Mouse (Mus musculus) left cerebral cortex, postnatal 14 days (tissue): ENCODE results near the gene Med15. TPM values are rescaled to one million over a fixed set of nuclear protein-coding genes. Genes with fewer than 3 reads are reported as not detected.

Experiments
- DNase-seq, 2 experiments: peaks; one replicate each; pipeline ENCODE4 v3.0.0; 2021 to 2022; ENCODE audit warnings: low spot score in 2 of 2, mixed read lengths in 1 of 2
- intact Hi-C: fragments of 180-260 bp; cut with DNase I; formaldehyde crosslinking; loops from one replicate; pipeline ENCODE4 v1.15.1; 2025
- total RNA-seq, 2 experiments: library from RNA; stranded (reverse); gene quantifications; 2 replicates each; pipeline ENCODE4 v1.2.3; 2021

Gene Med15
- total RNA-seq, 2 experiments from 2014 or later: 68.9 to 70.1 TPM

DNA sequence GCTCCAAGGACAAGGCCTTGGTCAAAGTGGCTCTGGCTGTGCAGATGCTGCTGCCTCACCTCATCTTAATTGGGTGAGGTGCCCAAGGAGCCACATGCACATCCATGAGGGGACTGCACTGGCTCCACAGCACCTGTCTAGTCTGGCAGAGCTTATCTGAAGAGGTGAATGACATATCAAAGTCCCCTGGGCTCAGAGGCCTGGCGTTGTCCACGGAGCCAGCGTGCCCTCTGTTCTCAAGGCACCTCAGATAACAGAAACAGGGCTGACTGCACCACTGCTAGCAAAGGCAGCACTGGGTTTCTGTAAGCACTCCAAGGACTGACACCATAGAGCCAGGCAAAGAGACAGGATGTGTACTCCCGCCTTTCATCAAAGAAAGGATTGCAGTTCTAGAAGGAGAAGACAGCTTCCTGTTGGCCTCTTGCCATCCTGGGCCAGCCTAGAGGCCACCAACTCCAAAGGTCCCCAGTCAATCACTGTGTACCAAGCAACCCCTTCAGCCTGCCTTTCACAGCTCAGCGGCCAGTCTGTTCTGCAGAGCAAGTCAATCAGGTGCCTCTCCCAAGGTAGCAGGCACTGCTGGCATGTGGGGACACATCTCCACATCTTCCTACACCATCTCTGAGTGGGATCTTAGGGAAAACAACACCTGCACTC is 76.3 kb downstream of the Med15 start:
- intact Hi-C loops: no loop called here
- no peak for DNase-seq

DNA sequence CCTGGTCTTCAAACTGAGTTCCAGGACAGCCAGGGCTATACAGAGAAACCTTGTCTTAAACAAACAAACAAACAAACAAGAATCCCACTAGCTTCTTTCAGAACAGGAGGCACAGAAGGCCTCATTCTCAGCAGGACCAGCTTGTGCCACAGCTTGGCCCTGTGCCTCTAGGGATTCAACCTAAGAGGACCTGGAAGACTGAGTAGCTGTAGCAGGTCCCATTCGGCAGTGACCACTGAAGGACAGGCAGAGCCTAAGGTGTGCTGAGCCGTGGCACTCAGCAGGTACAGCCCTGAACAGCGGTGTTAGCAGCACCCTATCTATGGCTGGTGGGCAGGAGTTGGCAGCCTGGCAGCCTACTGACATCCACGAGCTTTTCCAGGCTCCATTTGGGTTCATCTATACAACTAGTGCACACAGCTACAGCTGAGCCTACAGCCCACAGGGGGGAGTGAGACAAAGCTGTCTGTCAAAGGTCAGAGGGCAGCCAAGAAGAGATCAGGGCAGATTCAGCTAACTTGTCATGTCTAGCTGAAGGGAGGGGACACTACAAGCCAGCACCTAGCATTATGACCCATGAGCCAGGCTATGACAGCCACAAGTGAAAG is 78.4 kb downstream of the Med15 start:
- DNase-seq: no peak
- intact Hi-C loops: no loop called here

DNA sequence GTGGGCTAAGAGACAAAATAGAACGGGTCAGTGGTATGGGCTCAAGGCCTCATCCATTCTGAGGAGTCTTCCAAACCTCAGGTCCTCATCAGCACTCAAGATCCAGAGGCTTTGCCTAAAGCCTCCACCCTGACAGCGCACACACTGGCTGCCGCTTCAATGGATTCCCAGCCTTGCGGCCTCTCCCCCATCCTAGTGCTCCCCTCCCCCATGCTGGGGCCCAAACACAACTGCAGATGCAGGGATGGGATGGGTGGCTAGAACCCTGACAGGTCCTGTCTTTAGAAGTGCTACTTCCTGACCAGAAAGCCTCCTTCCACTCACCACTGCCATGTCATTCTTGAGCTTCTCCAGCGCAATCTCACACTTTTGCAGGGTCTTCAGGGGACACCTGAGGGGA is 79.1 kb downstream of the Med15 start:
- DNase-seq: no peak
- intact Hi-C loops: no loop called here

DNA sequence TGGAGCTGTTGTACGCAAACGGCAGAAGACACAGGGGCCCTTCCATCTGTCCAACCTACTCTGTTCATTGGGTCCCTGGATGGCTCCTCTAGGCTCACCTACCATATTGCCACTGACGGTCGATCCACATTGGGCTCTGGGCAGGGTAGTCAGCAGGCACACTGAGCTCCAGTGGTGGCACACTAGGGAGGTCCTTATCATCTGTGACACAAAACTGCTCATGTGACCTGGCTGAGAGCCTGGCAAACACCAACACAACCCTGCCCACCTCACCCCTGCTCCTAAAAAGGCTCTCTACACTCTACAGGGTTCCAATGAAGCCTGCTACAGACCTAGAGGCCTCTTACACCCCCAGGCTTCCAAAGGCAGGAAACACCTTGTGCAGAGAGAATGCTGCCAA is 80.1 kb downstream of the Med15 start:
- intact Hi-C loops: no loop called here

DNA sequence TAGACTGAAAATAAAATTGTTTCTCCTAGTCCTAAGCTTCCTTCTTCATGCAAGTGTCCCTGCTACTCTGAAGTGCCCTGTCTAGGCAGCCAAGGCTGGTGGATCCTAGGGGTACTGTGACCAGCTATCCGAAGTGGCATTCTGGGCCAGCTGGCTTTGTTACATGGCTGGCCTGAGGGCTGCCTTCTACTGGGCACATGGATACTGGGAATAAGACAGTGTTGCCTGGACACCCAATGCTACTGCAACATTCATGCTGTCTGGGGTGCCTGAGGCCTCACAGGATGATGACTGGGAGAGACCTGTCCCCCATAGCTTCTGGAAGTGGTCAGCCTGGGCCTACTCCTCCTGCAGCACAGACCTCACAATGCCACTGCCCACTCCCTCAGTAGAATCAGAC is 82.0 kb downstream of the Med15 start:
- intact Hi-C loops: no loop called here
- no peak for DNase-seq

More for the DNA sequence above, 80.1 kb downstream of the Med15 start:
- DNase-seq: no peak

DNA sequence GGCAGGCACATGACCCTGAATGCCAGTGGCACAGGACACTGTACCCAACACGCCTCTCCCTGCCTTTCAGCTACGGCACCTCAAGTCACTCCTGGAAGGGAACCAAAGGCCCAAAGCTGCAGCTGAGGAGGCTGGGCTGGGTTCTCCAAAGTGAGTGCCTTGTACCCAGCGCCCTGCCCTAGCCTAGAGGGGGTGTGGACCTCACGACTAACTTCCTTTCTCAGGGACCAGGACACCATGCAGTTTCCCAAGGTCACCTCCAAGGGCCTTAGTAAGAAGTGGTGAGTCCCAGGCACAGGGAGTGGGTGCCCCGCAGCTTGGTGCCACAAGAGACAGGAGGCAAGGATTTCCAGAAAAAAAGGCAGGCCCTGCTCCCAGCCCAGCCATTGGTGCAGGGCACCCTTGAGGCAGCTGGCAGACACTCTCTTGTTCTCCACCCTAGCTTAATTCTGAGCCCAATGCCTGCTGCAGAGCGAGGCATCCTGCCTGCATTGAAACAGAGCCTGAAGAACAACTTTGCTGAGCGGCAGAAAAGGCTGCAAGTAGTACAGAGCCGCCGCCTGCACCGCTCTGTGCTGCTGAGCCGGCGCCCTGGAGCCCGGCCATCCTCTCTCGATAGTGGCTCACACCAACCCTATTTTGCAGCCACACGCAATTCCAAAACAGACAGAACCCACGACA is 82.6 kb downstream of the Med15 start:
- intact Hi-C loops: no loop called here
- DNase-seq: peak in 1 of 2 experiments; percentile 44

DNA sequence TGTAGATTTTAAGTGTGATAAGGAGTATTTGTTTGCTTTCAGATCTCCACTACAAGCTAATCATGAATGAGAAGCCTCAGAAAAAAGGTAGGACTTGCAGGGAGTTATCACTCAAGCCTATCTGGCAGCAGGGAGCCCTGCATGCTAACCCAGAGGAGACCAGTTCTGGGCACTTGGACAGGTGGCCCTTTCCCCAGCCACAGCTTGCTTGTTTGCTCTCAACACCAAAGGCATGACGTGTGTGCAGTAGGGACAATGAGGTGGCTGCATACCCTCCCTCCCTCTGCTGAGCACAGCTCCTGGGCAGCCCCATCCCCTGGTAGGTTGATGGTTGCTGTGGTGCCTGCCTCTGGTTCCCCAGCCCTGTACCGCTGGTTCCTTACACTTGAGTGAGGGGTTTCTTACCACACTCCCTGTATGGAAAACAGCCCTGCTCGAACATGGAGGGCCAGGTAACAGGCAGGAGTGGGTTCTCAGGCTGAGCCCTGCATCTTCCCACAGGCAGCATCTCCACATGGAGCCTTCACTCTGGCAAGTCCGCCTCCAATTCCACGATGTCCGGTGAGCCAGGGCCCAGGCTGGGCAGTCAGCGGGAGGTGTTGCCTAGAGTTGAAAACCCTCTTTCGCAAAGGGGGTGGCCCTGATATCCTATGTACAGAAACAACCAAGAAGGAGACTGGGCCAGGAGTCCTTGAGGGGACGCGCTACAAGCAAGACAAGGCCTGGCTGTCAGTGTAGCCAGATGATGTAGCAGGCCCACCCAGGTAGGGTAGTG is 84.9 kb downstream of the Med15 start:
- no peak for DNase-seq
- intact Hi-C loops: no loop called here

DNA sequence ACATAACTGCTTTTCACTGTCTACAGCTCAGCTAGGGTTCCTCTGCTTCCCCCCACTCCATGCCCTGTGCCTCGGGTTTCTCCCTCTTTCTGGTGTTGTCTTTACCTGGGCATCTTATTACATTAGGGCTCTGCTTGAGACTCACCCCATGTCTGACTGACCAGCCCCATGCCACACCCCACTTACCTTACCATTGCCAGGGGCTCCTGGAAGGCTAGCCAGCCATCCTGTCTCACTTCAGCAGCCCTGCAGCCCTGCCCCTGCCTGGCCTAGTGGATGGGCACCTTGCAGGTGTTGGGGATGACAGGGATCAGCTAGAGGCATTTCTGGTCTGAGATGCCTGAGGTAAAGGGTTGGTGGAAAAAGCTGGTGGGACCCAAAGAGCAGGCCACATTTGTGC is 85.5 kb downstream of the Med15 start:
- no peak for DNase-seq
- intact Hi-C loops: no loop called here

DNA sequence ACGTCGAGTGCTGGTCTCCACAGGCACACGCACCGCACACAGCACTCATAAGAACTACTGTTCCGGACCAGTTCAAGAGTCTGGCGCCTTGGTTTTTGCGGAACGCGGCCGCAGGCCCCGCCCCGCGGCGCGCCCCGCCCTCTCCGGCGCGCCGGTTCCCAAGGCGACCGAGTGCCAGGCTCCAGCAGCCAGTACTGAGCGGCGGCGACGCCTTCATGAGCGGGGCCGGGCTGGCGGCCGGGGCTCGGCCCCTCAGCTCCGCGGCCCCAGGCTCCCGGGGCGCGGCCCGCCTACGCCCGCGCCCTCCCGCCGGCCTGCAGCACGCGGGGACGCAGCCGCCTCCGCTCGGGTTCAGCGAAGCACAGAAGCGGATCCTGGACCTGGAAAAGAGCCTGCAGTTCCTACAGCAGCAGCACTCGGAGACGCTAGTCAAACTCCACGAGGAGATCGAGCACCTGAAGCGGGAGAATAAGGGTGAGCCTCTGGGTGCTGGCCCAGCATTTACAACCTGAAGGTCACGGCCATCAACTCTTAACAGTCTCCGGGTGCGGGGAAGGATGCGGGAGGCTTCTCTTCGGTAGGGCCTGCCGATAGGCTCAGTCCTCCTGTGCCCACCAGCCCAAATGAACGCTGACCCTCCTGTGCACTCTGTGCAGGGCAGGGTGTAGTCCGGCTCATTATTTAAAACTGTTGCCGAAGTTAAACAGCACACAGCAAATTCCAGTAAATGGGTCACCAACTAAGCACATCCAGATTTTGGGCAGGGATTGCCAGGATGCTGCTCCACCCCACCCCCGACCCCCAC is 86.2 kb downstream of the Med15 start, which contains the start of gene Ccdc74a:
Ccdc74a (plus strand) TSS at position 161 of the 805 bp plus-strand sequence.
- peak; percentile 73 to 78 for DNase-seq
- intact Hi-C loops: no loop called here

DNA sequence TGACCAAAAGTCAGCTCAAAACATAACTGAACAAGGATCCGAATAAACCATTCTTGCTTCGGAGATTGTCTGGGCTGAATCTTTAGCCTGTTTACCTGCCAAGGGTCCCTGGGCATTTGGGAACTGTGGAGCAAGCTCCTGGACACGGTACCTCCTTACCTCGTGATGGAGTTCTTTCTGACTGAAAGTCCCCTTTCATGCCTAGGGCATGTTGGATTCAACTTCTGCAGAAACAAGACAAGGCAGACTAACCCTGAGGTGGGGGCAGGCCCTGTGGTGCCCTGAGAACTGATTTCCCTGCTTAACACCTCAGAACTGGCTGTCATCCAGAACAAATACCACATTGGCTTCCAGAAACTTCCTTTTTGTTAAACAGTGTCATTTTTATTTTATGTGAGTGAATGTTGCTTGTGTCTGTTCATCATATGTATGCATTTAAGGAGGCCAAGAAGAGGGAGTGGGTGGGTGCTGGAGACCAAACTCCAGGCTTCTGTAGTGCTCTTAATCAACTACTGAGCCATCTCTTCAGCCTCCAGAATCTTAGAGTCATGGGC is 89.2 kb downstream of the Med15 start:
- intact Hi-C loops: no loop called here
- DNase-seq: no peak

DNA sequence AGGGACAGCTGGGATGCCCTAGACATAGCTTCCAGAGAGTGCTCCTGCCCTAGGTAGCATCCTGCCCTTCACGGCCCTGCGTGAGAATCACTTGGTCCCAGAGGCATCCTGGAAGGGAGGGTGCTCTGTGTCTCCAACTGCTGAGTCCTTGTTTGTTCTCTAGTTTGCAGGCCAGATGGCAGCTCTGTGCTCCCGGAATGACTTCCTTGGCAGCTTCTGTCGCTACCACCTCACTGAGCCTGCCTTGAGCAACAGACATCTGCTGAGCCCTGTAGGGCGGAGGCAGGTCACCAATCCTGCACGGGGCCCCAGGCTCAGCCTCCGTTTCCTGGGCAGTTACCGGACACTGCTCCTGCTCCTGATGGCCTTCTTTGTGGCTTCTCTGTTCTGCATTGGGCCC is 90.4 kb downstream of the Med15 start:
- no peak for DNase-seq

DNA sequence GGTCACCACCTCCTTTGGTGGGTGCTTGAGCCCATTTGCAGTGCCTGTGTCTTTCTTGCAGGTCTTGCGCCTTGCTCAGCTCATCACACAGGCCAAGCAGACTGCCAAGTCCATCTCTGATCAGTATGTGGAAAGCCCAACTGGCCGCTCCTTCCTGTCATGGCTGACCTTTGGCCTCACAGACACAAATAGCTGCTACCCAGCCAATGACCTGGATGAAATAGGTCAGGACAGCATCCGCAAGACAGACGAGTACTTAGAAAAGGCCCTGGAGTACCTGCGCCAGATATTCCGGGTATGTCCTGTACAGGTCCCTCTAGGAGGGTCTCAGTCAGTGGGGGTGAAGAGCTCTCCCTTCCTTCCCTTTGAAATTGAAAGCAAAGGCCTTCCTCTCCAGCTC is 91.4 kb downstream of the Med15 start:
- intact Hi-C loops: no loop called here
- DNase-seq: no peak

More for the DNA sequence above, 90.4 kb downstream of the Med15 start:
- intact Hi-C loops: no loop called here

DNA sequence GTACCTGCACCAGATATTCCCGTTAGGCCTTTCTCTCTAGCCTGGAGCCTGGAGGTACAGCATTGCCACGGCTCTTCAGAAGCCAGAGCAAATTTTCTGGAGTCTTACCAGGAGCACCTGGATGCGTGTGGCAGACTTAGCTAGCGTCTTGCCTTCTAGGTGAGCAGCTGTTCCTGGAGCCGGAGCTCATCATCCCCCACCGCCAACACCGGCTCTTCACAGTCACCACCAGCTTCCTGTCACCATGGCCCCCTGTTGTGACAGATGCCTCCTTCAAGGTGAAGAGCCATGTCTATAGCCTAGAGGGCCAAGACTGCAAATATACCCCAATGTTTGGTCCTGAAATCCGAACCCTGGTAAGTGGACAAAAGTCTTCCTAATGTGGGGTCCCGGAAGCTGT is 92.0 kb downstream of the Med15 start:
- no peak for DNase-seq
- intact Hi-C loops: no loop called here

DNA sequence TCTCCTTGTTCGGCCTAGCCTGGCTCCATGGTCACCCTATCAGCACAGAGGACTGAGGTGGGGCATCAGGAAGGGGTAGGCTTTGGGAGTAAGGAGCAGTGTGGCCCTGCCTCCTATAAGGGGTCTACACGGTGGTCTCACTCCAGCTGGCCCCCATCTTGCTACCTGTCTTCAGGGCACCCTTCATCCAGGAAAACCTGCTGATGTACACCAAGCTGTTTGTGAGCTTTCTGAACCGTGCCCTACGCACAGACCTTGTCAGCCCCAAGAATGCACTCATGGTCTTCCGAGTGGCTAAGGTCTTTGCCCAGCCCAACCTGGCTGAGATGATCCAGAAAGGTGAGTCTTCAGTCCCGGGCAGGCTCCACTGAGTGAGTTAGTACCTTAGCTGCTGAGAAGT is 92.7 kb downstream of the Med15 start:
- DNase-seq: no peak
- intact Hi-C loops: no loop called here

DNA sequence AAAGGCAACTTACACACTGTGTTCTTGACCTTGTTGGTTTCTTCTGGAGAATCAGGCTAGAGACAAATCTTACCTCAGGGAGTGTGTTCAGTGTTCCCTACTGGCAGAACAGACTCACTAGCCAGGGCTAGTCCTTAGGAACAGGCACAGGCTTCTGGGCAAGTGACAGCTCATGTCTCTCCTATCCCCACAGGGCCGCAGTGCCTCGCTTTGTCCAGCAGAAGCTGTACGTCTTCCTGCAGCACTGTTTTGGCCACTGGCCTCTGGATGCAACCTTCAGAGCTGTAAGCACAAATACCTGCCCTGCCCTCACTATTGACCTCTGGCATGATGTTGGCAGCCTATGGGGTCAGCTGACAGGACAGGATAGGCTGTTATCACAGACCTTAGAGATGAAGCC is 93.6 kb downstream of the Med15 start:
- intact Hi-C loops: no loop called here
- no peak for DNase-seq

DNA sequence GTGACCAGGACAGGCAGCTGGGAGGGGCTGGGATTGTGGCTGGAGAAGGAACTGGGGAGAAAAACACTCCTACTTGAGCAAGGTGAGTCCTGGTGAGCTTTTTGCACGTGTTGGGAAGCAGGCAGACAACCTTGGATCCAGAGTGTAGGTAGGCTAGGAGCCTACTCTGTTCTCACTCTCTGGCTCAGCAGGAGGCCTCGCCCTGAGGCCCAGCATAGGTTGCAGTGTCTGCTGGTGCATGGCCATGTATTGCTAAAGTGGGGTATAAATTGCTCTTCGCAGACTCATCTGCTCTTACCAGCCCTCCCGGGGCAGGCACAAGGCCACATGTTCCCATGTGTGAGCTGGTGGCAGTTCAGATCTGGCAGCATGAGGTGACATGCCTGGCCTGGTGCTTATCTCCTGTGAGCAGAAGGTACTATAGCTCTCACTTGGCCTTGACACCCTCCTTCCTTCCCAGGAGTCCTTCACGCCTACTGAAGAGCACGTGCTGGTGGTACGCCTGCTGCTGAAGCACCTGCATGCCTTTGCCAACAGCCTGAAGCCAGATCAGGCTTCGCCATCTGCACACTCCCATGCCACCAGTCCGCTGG is 94.6 kb downstream of the Med15 start:
- intact Hi-C loops: no loop called here
- no peak for DNase-seq

DNA sequence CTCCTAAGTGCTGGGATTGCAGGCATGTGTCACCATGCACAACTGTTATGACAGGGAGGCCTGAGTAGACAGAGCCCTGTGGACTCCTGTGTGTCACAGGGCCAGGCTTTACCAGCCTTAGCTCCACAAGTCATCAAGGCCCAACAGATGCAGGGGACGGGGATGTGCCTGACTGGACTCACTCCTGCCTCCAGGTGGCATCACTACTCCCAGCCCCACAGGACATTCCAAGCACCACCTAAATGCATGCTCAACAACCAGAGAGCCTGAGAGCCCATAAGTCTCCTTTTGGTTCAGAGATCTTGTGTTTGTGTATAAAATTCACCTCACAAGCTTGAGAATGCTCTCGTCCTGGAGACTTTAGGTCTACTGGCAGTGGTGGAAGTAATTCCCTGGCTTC is 95.1 kb downstream of the Med15 start:
- DNase-seq: no peak
- intact Hi-C loops: no loop called here

DNA sequence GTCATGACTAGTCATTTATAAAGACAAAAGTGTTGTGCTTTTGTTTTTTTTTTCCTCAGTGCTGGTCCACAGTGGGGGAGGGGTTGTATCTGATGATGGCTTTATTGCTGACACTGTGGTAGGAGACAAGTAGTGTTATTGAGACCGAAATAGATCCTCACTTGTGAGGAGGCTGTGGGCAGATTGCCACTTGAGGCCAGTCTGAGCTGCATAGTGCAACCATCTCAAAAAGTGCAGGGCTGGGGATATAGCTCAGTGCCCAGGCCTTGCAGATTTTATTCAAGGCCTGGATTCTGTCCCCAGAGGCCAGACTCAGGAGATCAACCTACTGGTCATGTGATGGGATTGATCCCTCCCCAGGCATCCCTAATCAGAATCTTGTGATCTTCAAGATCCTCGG is 95.8 kb downstream of the Med15 start:
- intact Hi-C loops: no loop called here
- no peak for DNase-seq
